Mouse (Mus musculus) liver, adult 2 months (tissue): Measurements from ENCODE around the gene Setd1a. TPM values are rescaled to one million over a fixed set of nuclear protein-coding genes. Genes with fewer than 3 reads are reported as not detected.
"Not testable (repeated sequence)": the region's sequence is repeated elsewhere in the genome, so short reads cannot be mapped to it uniquely, and the experiment has no call there.

Experiments used
- DNase-seq: peaks from one replicate; pipeline ENCODE4 v3.0.0-alpha.2; 2011; ENCODE audit warnings: low read depth, low spot score; ENCODE audit errors: extremely low read depth
- H3K27ac ChIP-seq: fragments of 200-500 bp; replicated peaks from 2 replicates; pipeline ENCODE4 v1.5.1; 2012; ENCODE audit warnings: low read depth, mild to moderate bottlenecking, control low read depth, inconsistent platforms, low read length; ENCODE audit not compliant: insufficient read depth
- H3K27me3 ChIP-seq: fragments of 200-500 bp; 2 replicates; pipeline ENCODE4 v1.6.1; 2012; ENCODE audit warnings: mild to moderate bottlenecking, moderate library complexity, low read length, inconsistent platforms; ENCODE audit not compliant: control insufficient read depth, insufficient read depth
- H3K36me3 ChIP-seq: fragments of 200-500 bp; 2 replicates; pipeline ENCODE4 v1.6.1; 2012; ENCODE audit warnings: low read length, inconsistent platforms; ENCODE audit not compliant: control insufficient read depth, insufficient read depth
- H3K4me1 ChIP-seq: fragments of 200-500 bp; 2 replicates; pipeline ENCODE4 v1.6.1; 2011; ENCODE audit warnings: low read length; ENCODE audit not compliant: control insufficient read depth, insufficient read depth
- H3K4me3 ChIP-seq: fragments of 200-500 bp; 2 replicates; pipeline ENCODE4 v1.5.1; 2011; ENCODE audit warnings: low read depth, mild to moderate bottlenecking, control low read depth, low read length, moderate library complexity; ENCODE audit not compliant: insufficient read depth
- H3K79me2 ChIP-seq: fragments of 200-500 bp; 2 replicates; pipeline ENCODE4 v1.6.1; 2012; ENCODE audit warnings: inconsistent platforms, mild to moderate bottlenecking, low read length, moderate library complexity; ENCODE audit not compliant: control insufficient read depth, insufficient read depth
- H3K9ac ChIP-seq: fragments of 200-500 bp; 2 replicates; pipeline ENCODE4 v1.6.1; 2012; ENCODE audit warnings: low read depth, mild to moderate bottlenecking, control low read depth, inconsistent platforms, low read length
- CTCF ChIP-seq: fragments of 200-500 bp; IDR thresholded peaks from 2 replicates; pipeline ENCODE4 v1.5.1; 2011; ENCODE audit warnings: low read depth, low read length, control low read depth
- POLR2A ChIP-seq: fragments of 200-500 bp; IDR thresholded peaks from 2 replicates; pipeline ENCODE4 v1.6.1; 2011; ENCODE audit warnings: low read length, control low read depth; ENCODE audit not compliant: insufficient read depth; ENCODE audit errors: extremely low read depth
- WGBS: fragments of 180-500 bp; shearing (Covaris S2); methylation state at CpG from one replicate; pipeline ENCODE4 v1.1.7; 2018; 5-methylcytosine and 5-hydroxymethylcytosine counted together
- polyA plus RNA-seq: library from polyadenylated mRNA; depleted of rRNA; stranded (reverse); fragments of >200 nt; gene quantifications from 2 replicates; pipeline ENCODE4 v1.2.3, GENCODE M21; 2012; rRNA removed
- total RNA-seq: library from RNA; depleted of rRNA; stranded (reverse); fragments of >200 nt; gene quantifications from 2 replicates; pipeline ENCODE4 v1.2.3, GENCODE M21; 2014; rRNA removed

Gene Setd1a
- total RNA-seq (2.6 and 5.4 TPM in 2 replicates), polyA plus RNA-seq (5.5 and 7.8 TPM in 2 replicates)

DNA sequence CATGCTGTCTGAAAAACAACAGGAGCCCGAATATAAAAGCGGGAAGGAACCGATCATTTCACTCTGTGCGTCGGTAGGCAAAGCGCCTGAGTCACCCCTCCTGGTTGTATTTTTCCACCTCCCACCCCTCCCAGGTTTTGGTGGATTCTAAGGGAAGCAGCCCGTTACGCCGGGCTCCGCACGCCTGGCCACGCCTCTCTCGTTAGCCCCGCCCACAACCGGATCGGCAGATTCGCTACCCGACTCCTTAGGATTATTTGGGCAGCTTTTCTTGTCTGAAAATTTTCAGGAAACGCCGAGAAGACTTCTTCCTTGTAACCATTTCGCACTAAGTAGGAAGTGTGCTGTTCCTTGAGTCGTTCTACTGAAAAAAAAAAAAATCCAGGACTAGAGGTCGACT lies at the start of gene Setd1a:
Gene Setd1a, plus strand, starts transcription at position 245 of the 400 bp plus-strand sequence.
- no peak for DNase-seq

DNA sequence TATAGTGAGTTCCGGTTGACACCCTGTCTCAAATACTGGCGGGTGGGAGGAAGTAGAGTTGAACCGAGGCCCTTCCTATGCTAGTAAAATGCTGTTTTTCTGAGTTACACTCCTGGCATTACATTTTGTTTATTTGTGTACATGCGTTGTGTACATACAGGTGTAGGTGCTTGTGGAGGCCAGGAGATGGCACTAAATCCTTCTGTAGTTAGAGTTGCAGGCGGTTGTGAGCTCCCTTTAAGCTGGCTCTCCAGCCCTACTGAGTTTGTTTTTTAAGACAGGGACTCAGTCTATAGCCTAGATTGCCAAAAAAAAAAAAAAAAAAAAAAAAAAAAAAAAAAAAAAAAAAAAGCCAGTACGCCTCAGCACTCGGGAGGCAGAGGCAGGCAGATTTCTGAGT lies 48.6 kb upstream of the Setd1a start:
- no peak overlapping the region for H3K27ac ChIP-seq
- no peaks in the 10 kb centered on the region for H3K36me3 ChIP-seq
- TF ChIP-seq POLR2A, result no peak
- TF ChIP-seq CTCF, result no peak
- H3K79me2 ChIP-seq, result no peaks in the 10 kb centered on the region
- no peak overlapping the region for H3K4me3 ChIP-seq
- no peak overlapping the region for H3K9ac ChIP-seq
- 83% methylated on average over 7 of the region's 7 CpGs for WGBS
- H3K27me3 ChIP-seq, result no peaks in the 10 kb centered on the region
- no peak for DNase-seq
- H3K4me1 ChIP-seq, result no peaks in the 10 kb centered on the region

More for the DNA sequence above, at the start of gene Setd1a:
- peaks cover 11% of the 10 kb centered on the region; the same call in 1 of the 2 replicates for H3K4me1 ChIP-seq
- H3K79me2 ChIP-seq, result peaks cover 8% of the 10 kb centered on the region; the same call in 1 of the 2 replicates
- H3K27me3 ChIP-seq, result no peaks in the 10 kb centered on the region
- peaks cover 20% of the 10 kb centered on the region for H3K36me3 ChIP-seq
- TF ChIP-seq POLR2A (no peak), CTCF (no peak)
- WGBS, result under 1% methylated on average over 23 of the region's 23 CpGs
- H3K9ac ChIP-seq, result peak within 1 kb of the TSS; percentile 97
- H3K27ac ChIP-seq, result peak within 1 kb of the TSS; percentile 95
- H3K4me3 ChIP-seq, result peak within 1 kb of the TSS; percentile 97

DNA sequence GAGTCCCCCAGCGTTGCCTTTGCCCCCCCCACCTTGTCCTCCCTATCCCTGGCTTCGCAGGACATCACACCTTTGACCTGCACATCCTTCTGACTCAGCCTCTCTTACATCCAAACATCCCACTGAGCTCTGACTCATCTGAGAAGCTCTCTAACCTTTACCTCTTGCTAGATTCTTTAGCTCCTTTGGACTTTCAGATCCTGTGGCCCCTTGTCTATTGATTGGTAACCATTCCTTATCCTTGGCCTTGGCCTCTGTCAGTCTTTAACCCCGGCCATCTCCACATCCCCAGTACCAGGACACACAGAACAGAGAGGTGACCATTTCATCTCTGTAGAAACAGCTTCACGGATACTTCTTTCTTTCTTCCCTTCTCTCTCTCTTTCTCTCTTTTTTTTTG lies 46.3 kb upstream of the Setd1a start:
- H3K36me3 ChIP-seq, result no peaks in the 10 kb centered on the region
- H3K9ac ChIP-seq, result no peak overlapping the region
- no peaks in the 10 kb centered on the region for H3K27me3 ChIP-seq
- no peaks in the 10 kb centered on the region for H3K79me2 ChIP-seq
- H3K4me3 ChIP-seq, result no peak overlapping the region
- TF ChIP-seq POLR2A, result no peak
- no peak for TF ChIP-seq CTCF
- DNase-seq, result no peak
- no peaks in the 10 kb centered on the region for H3K4me1 ChIP-seq
- no peak overlapping the region for H3K27ac ChIP-seq
- WGBS, result 69% methylated on average over 4 of the region's 4 CpGs

DNA sequence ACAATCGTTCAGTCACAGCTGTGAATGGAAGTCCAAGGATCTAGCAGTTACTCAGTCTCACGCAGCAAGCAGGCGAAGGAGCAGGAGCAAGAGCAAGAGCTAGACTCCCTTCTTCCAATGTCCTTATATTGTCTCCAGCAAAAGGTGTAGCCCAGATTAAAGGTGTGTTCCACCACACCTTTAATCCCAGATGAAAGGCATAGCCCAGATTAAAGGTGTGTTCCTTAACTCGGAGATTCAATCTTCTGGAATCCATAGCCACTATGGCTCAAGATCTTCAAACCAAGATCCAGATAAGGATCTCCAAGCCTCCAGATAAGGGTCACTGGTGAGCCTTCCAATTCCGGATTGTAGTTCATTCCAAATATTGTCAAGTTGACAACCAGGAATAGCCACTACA lies 44.4 kb upstream of the Setd1a start, which contains the start of gene Ctf2:
Gene Ctf2, minus strand, starts transcription at position 101 of the 400 bp plus-strand sequence.
- H3K36me3 ChIP-seq, H3K27ac ChIP-seq, H3K4me1 ChIP-seq, H3K4me3 ChIP-seq, H3K79me2 ChIP-seq, DNase-seq, H3K9ac ChIP-seq, H3K27me3 ChIP-seq: not testable (repeated sequence)
- WGBS, result 83% methylated on average over 1 of the region's 5 CpGs

DNA sequence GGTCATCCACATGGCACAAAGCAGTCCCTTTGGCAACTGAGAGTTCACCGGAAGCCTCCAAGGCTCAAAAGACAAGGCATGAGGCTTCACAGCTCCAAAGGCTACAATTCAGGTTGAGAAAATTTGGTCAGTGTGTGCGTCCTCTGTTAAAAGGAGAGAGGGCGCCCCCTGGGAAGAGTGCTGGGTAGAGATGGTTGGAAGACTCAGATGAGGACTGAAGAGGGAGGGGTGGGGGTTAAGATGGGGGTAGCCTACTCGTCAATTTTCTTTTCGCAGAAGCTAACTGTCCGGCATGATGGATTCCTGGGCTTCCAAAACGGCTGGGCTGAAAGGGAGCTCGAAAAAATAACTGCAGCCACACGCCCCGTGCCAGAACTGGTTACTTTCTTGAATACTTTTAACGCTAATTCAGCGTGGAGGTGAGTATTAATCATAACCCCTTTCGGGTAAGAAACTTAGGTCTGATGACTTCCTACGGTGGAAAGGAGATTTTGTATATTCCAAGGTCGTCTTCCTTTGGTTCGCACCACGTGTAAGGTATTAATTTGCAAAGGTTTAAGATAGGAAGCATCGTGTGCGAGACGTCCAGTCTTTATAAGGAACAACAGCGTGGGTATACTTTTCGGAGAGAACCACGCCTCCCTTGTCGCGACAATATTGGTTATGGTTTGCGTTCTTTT lies 32.0 kb upstream of the Setd1a start, which contains the start of gene Fbxl19:
Gene Fbxl19, plus strand, starts transcription at position 178 of the 680 bp plus-strand sequence.
- DNase-seq, result peak; percentile 66
- Histone ChIP-seq H3K27ac (peak within 1 kb of the TSS; percentile 82), H3K4me1 (peaks cover 2% of the 10 kb centered on the region; the same call in 1 of the 2 replicates), H3K27me3 (no peaks in the 10 kb centered on the region), H3K4me3 (peak within 1 kb of the TSS; percentile 78), H3K9ac (peak within 1 kb of the TSS; percentile 65), H3K36me3 (no peaks in the 10 kb centered on the region), H3K79me2 (no peaks in the 10 kb centered on the region)
- WGBS, result under 1% methylated on average over 26 of the region's 26 CpGs
- TF ChIP-seq CTCF (peak; percentile 40; the same call in 1 of the 2 replicates), POLR2A (no peak)

DNA sequence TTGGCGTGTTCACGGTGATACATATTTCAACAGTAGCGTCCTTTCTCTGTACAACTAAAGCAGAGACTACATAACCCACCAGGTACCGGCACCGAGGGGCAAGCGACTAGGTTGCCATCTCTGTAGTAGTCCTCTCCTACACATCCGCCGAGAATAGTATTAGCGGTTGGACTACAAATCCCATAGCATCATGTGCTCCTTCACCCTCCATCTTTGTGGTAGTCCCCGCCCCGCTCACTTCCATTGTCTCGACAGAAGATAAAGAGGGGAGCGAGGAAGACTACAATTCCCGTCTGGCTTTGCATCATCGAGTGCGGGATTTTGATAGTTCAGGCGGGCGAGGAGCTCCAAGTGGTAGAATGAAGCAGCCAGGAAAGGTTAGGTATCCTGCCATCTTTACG lies 31.2 kb upstream of the Setd1a start:
- under 1% methylated on average over 19 of the region's 19 CpGs for WGBS
- Histone ChIP-seq H3K79me2 (no peaks in the 10 kb centered on the region), H3K27me3 (no peaks in the 10 kb centered on the region), H3K27ac (peak overlapping the region; percentile 82), H3K4me1 (peaks cover 2% of the 10 kb centered on the region; the same call in 1 of the 2 replicates), H3K9ac (peak overlapping the region; percentile 65), H3K4me3 (peak overlapping the region; percentile 78), H3K36me3 (no peaks in the 10 kb centered on the region)
- DNase-seq, result peak; percentile 97
- no peak for TF ChIP-seq CTCF
- TF ChIP-seq POLR2A, result no peak
